Mouse (Mus musculus): ENCODE measurements around the gene Asb4.

- TF ChIP-seq TCF12 (IDR thresholded peaks at IDR 0.05; ENCODE audit: insufficient read depth, poor library complexity, severe bottlenecking) (no peak), POLR2A (IDR thresholded peaks at IDR 0.05; ENCODE audit: insufficient read length, low read depth) (no peak), E2F4 (IDR thresholded peaks at IDR 0.05; ENCODE audit: insufficient read depth) (no peak), MAX (IDR thresholded peaks at IDR 0.05; ENCODE audit: low read depth) (no peak), USF1 (IDR thresholded peaks at IDR 0.05; ENCODE audit: low read depth) (no peak)
Observed at GRCm38 (mm10) chr6:5472692-5473091, 89.5 kb downstream of the Asb4 start.

Measured in myocyte (in vitro differentiated cells).